Mouse (Mus musculus) kidney, embryonic 14.5 days (tissue): ENCODE measurements around the gene Wls. TPM values are rescaled to one million over a fixed set of nuclear protein-coding genes. Genes with fewer than 3 reads are reported as not detected.

Experiments used
- ATAC-seq: fragments of 200-750 bp; cut with Nextera tagmentation; 2 replicates; pipeline ENCODE4 v1.8.0; 2017; ENCODE audit warnings: moderate number of reproducible peaks, mild to moderate bottlenecking, moderate TSS enrichment, moderate library complexity; ENCODE audit not compliant: low FRiP score, low TSS enrichment
- H3K27ac ChIP-seq: fragments of 300-500 bp; sonication (generic); 2 replicates; pipeline ENCODE4 v1.5.1; 2014; ENCODE audit warnings: low read depth, mild to moderate bottlenecking, low read length, moderate library complexity, mixed read lengths
- H3K27me3 ChIP-seq: fragments of 300-500 bp; sonication (generic); 2 replicates; pipeline ENCODE4 v1.6.1; 2014; ENCODE audit warnings: mild to moderate bottlenecking, low read length; ENCODE audit not compliant: control insufficient read depth, insufficient read depth
- H3K36me3 ChIP-seq: fragments of 300-500 bp; sonication (generic); 2 replicates; pipeline ENCODE4 v1.6.1; 2014; ENCODE audit warnings: low read length, mixed read lengths; ENCODE audit not compliant: control insufficient read depth, insufficient read depth
- H3K4me1 ChIP-seq: fragments of 300-500 bp; sonication (generic); 2 replicates; pipeline ENCODE4 v1.6.1; 2014; ENCODE audit warnings: low read length, mixed read lengths; ENCODE audit not compliant: control insufficient read depth, insufficient read depth
- H3K4me2 ChIP-seq: fragments of 300-500 bp; sonication (generic); replicated peaks from 2 replicates; pipeline ENCODE4 v1.6.1; 2014; ENCODE audit warnings: low read depth, mild to moderate bottlenecking, low read length
- H3K4me3 ChIP-seq: fragments of 300-500 bp; sonication (generic); 2 replicates; pipeline ENCODE4 v1.5.1; 2014; ENCODE audit warnings: mild to moderate bottlenecking, low read length
- H3K9ac ChIP-seq: fragments of 300-500 bp; sonication (generic); 2 replicates; pipeline ENCODE4 v1.6.1; 2014; ENCODE audit warnings: low read depth, mild to moderate bottlenecking, low read length, moderate library complexity
- H3K9me3 ChIP-seq: fragments of 300-500 bp; sonication (generic); 2 replicates; pipeline ENCODE4 v1.6.1; 2016; ENCODE audit warnings: low read length; ENCODE audit not compliant: control insufficient read depth
- WGBS: fragments of 180-500 bp; shearing (Covaris S2); extraction: QIAGEN DNeasy Blood & Tissue Kit; methylation state at CpG from one replicate; pipeline ENCODE4 v1.1.7; 2014; 5-methylcytosine and 5-hydroxymethylcytosine counted together
- polyA plus RNA-seq: library from polyadenylated mRNA; unstranded; fragments of >200 nt; fragmentation: Nextera tagmentation; extraction: Ambion mirVana; gene quantifications from 2 replicates; pipeline ENCODE4 v1.2.1, GENCODE M21; 2014

Gene Wls
- polyA plus RNA-seq, 1 experiment from 2014 or later = 102 TPM

- WGBS = 13% methylated on average over 1 of the region's 1 CpGs
- H3K9me3 ChIP-seq = no peaks in the 10 kb centered on the region
- no peaks in the 10 kb centered on the region for H3K36me3 ChIP-seq
- ATAC-seq = no peak
- peaks cover 5% of the 10 kb centered on the region; the same call in 1 of the 2 replicates for H3K4me1 ChIP-seq
- H3K27me3 ChIP-seq = no peaks in the 10 kb centered on the region
- H3K27ac ChIP-seq = no peak overlapping the region
- no peak overlapping the region for H3K9ac ChIP-seq
- H3K4me2 ChIP-seq = no peak overlapping the region
- no peak overlapping the region for H3K4me3 ChIP-seq
Measured at GRCm38 (mm10) chr3:159885781-159886400, 46.4 kb downstream of the Wls start.

GRCm38 (mm10) chr3:159890176-159891056 lies 50.9 kb downstream of the Wls start:
- ATAC-seq = no peak; the same call in 1 of the 2 replicates
- Histone ChIP-seq H3K4me3 (no peak overlapping the region), H3K27me3 (no peaks in the 10 kb centered on the region), H3K4me1 (no peaks in the 10 kb centered on the region), H3K9ac (no peak overlapping the region), H3K36me3 (no peaks in the 10 kb centered on the region), H3K9me3 (no peaks in the 10 kb centered on the region), H3K27ac (no peak overlapping the region), H3K4me2 (no peak overlapping the region)
- 77% methylated on average over 5 of the region's 5 CpGs for WGBS

- H3K4me1 ChIP-seq = no peaks in the 10 kb centered on the region
- H3K4me3 ChIP-seq = no peak overlapping the region
- H3K9me3 ChIP-seq = no peaks in the 10 kb centered on the region
- 94% methylated on average over 8 of the region's 8 CpGs for WGBS
- no peaks in the 10 kb centered on the region for H3K27me3 ChIP-seq
- no peaks in the 10 kb centered on the region for H3K36me3 ChIP-seq
- H3K27ac ChIP-seq = no peak overlapping the region
- no peak overlapping the region for H3K4me2 ChIP-seq
- H3K9ac ChIP-seq = no peak overlapping the region
- ATAC-seq = no peak
Measured at GRCm38 (mm10) chr3:159891057-159891752, 51.7 kb downstream of the Wls start.

GRCm38 (mm10) chr3:159907329-159907728 lies 67.9 kb downstream of the Wls start:
- WGBS = 89% methylated on average over 1 of the region's 1 CpGs
- H3K4me2 ChIP-seq = no peak overlapping the region
- H3K27ac ChIP-seq = no peak overlapping the region
- no peaks in the 10 kb centered on the region for H3K4me1 ChIP-seq
- no peak overlapping the region for H3K9ac ChIP-seq
- no peak for ATAC-seq
- no peaks in the 10 kb centered on the region for H3K27me3 ChIP-seq
- no peak overlapping the region for H3K4me3 ChIP-seq
- H3K9me3 ChIP-seq = no peaks in the 10 kb centered on the region
- peaks cover 13% of the 10 kb centered on the region; the same call in 1 of the 2 replicates for H3K36me3 ChIP-seq

GRCm38 (mm10) chr3:159917328-159918090 lies 78.0 kb downstream of the Wls start:
- WGBS = 84% methylated on average over 2 of the region's 2 CpGs
- H3K4me3 ChIP-seq = no peak overlapping the region
- H3K27me3 ChIP-seq = no peaks in the 10 kb centered on the region
- H3K27ac ChIP-seq = no peak overlapping the region
- H3K9me3 ChIP-seq = no peaks in the 10 kb centered on the region
- H3K9ac ChIP-seq = no peak overlapping the region
- no peak for ATAC-seq
- no peak overlapping the region for H3K4me2 ChIP-seq
- no peaks in the 10 kb centered on the region for H3K4me1 ChIP-seq
- peaks cover 9% of the 10 kb centered on the region; the same call in 1 of the 2 replicates for H3K36me3 ChIP-seq

Other genes with a start within 250 kb of the Wls start
- gene Rpe65, start 240.5 kb upstream of the Wls start, polyA plus RNA-seq = not detected in 2 replicates